ENCODE assay signal across 30 mouse cellular contexts in genomic region chr5:51876846-51877245, GRCm38 (mm10).
"Had no signal": no experiment of that assay in that cellular context is flagged by ENCODE, and none has a peak within 500 bp of the region (broad histone marks: within the 10 kb centered on the region; RNA-seq: fewer than 3 reads in every experiment).

No protein-coding gene starts in this region.

- H3K27me3 ChIP-seq: limb, embryonic 12.5 days; limb, embryonic 13.5 days; limb, embryonic 15.5 days; liver, embryonic 13.5 days; liver, embryonic 15.5 days; lung, embryonic 15.5 days; megakaryocyte, embryonic 14.5 days; midbrain, embryonic 12.5 days; midbrain, embryonic 13.5 days; midbrain, embryonic 15.5 days; neural tube, embryonic 12.5 days had no signal

- H3K9ac ChIP-seq: limb, embryonic 12.5 days; limb, embryonic 13.5 days; limb, embryonic 15.5 days; liver, embryonic 13.5 days; liver, embryonic 14.5 days; liver, embryonic 15.5 days; lung, embryonic 14.5 days; lung, embryonic 15.5 days; midbrain, embryonic 12.5 days; midbrain, embryonic 13.5 days; midbrain, embryonic 15.5 days; neural tube, embryonic 12.5 days had no signal

- H3K36me3 ChIP-seq: limb, embryonic 10.5 days; limb, embryonic 12.5 days; limb, embryonic 13.5 days; limb, embryonic 15.5 days; liver, embryonic 13.5 days; liver, embryonic 15.5 days; lung, embryonic 15.5 days; midbrain, embryonic 10.5 days; midbrain, embryonic 12.5 days; midbrain, embryonic 13.5 days; midbrain, embryonic 15.5 days; neural tube, embryonic 12.5 days had no signal

- H3K4me2 ChIP-seq: limb, embryonic 12.5 days; limb, embryonic 13.5 days; limb, embryonic 15.5 days; liver, embryonic 13.5 days; liver, embryonic 15.5 days; lung, embryonic 14.5 days; lung, embryonic 15.5 days; midbrain, embryonic 11.5 days; midbrain, embryonic 12.5 days; midbrain, embryonic 13.5 days; midbrain, embryonic 15.5 days; neural tube, embryonic 12.5 days had no signal

- H3K4me3 ChIP-seq: left cerebral cortex, adult 2 months; limb, embryonic 10.5 days; limb, embryonic 12.5 days; limb, embryonic 13.5 days; limb, embryonic 15.5 days; liver, embryonic 13.5 days; liver, embryonic 15.5 days; lung, embryonic 15.5 days; megakaryocyte, embryonic 14.5 days; midbrain, embryonic 10.5 days; midbrain, embryonic 12.5 days; midbrain, embryonic 13.5 days; midbrain, embryonic 15.5 days; myocyte; neural tube, embryonic 12.5 days had no signal

- DNase-seq: left cerebral cortex, postnatal 4 days; liver; liver, embryonic 13.5 days; lung, adult 18-20 months; lung, adult 2 months; lung, embryonic 14.5 days; lung, postnatal 10 days; lung, postnatal 14 days; lung, postnatal 36 days; lung, postnatal 4 days; midbrain, embryonic 14.5 days had no signal

- H3K4me1 ChIP-seq: limb, embryonic 15.5 days; liver, embryonic 13.5 days; liver, embryonic 15.5 days; lung, embryonic 15.5 days; megakaryocyte, embryonic 14.5 days; midbrain, embryonic 10.5 days; midbrain, embryonic 12.5 days; midbrain, embryonic 13.5 days; midbrain, embryonic 15.5 days had no signal

- H3K9me3 ChIP-seq: limb, embryonic 10.5 days; limb, embryonic 12.5 days; limb, embryonic 13.5 days; limb, embryonic 15.5 days; liver, embryonic 13.5 days; liver, embryonic 15.5 days; lung, embryonic 15.5 days; midbrain, embryonic 10.5 days; midbrain, embryonic 12.5 days; midbrain, embryonic 13.5 days; midbrain, embryonic 15.5 days; neural tube, embryonic 12.5 days had no signal

- H3K27ac ChIP-seq: left cerebral cortex, adult 2 months; limb, embryonic 10.5 days; limb, embryonic 12.5 days; limb, embryonic 13.5 days; limb, embryonic 15.5 days; liver, embryonic 13.5 days; liver, embryonic 14.5 days; liver, embryonic 15.5 days; lung, embryonic 15.5 days; macrophage; midbrain, embryonic 10.5 days; midbrain, embryonic 12.5 days; midbrain, embryonic 13.5 days; midbrain, embryonic 15.5 days; neural tube, embryonic 12.5 days had no signal

- ATAC-seq: lung, postnatal 0 days; midbrain, embryonic 13.5 days; midbrain, embryonic 15.5 days; midbrain, embryonic 16.5 days had no signal
